Mouse (Mus musculus) heart, postnatal 0 days (tissue): ENCODE results near the gene Spsb1. TPM values are rescaled to one million over a fixed set of nuclear protein-coding genes. Genes with fewer than 3 reads are reported as not detected.

Source experiments
- ATAC-seq: fragments of 200-750 bp; cut with Nextera tagmentation; 2 replicates; pipeline ENCODE4 v1.8.0; 2017; ENCODE audit warnings: low read depth, moderate number of reproducible peaks, moderate library complexity; ENCODE audit not compliant: insufficient read depth
- DNase-seq: peaks from one replicate; pipeline ENCODE4 v3.0.0-alpha.2; 2016; ENCODE audit warnings: low spot score
- H3K27ac ChIP-seq: fragments of 300-500 bp; sonication (generic); 2 replicates; pipeline ENCODE4 v1.5.1; 2014; ENCODE audit warnings: low read depth, mild to moderate bottlenecking
- H3K27me3 ChIP-seq: fragments of 300-500 bp; sonication (generic); 2 replicates; pipeline ENCODE4 v1.6.1; 2014; ENCODE audit warnings: low read length, mixed read lengths; ENCODE audit not compliant: control insufficient read depth, insufficient read depth
- H3K36me3 ChIP-seq: fragments of 300-500 bp; sonication (generic); replicated peaks from 2 replicates; pipeline ENCODE4 v1.6.1; 2014; ENCODE audit warnings: low read length, mixed read lengths; ENCODE audit not compliant: control insufficient read depth, insufficient read depth
- H3K4me1 ChIP-seq: fragments of 300-500 bp; sonication (generic); 2 replicates; pipeline ENCODE4 v1.6.1; 2014; ENCODE audit warnings: antibody characterized with exemption; ENCODE audit not compliant: control insufficient read depth, insufficient read depth
- H3K4me2 ChIP-seq: fragments of 300-500 bp; sonication (generic); 2 replicates; pipeline ENCODE4 v1.6.1; 2014; ENCODE audit warnings: low read depth, mild to moderate bottlenecking, low read length, moderate library complexity
- H3K4me3 ChIP-seq: fragments of 300-500 bp; sonication (generic); 2 replicates; pipeline ENCODE4 v1.5.1; 2014; ENCODE audit warnings: low read depth, low read length
- H3K9ac ChIP-seq: fragments of 300-500 bp; sonication (generic); replicated peaks from 2 replicates; pipeline ENCODE4 v1.6.1; 2014; ENCODE audit warnings: low read depth, low read length, mixed read lengths
- H3K9me3 ChIP-seq: fragments of 300-500 bp; sonication (generic); replicated peaks from 2 replicates; pipeline ENCODE4 v1.6.1; 2016; ENCODE audit warnings: low read length; ENCODE audit not compliant: control insufficient read depth
- CTCF ChIP-seq: IDR thresholded peaks from 2 replicates; pipeline ENCODE4 v1.5.1; 2016; ENCODE audit warnings: antibody characterized with exemption, control low read depth, low read depth
- EP300 ChIP-seq: IDR thresholded peaks from 2 replicates; pipeline ENCODE4 v1.6.1; 2016; ENCODE audit warnings: antibody characterized with exemption, low read depth
- WGBS: fragments of 180-500 bp; shearing (Covaris S2); extraction: QIAGEN DNeasy Blood & Tissue Kit; methylation state at CpG from one replicate; pipeline ENCODE4 v1.1.7; 2014; 5-methylcytosine and 5-hydroxymethylcytosine counted together
- polyA plus RNA-seq: library from polyadenylated mRNA; unstranded; fragments of >200 nt; fragmentation: Nextera tagmentation; extraction: Ambion mirVana; gene quantifications from 2 replicates; pipeline ENCODE4 v1.2.1, GENCODE M21; 2015
- total RNA-seq: library from RNA; depleted of rRNA; stranded (reverse); fragments of >200 nt; gene quantifications from 2 replicates; pipeline ENCODE4 v1.2.3, GENCODE M21; 2014; ENCODE audit warnings: low replicate concordance

Spsb1 gene
- total and polyA plus RNA-seq, 2 experiments from 2014 or later, result 13.2 to 15.2 TPM

DNA sequence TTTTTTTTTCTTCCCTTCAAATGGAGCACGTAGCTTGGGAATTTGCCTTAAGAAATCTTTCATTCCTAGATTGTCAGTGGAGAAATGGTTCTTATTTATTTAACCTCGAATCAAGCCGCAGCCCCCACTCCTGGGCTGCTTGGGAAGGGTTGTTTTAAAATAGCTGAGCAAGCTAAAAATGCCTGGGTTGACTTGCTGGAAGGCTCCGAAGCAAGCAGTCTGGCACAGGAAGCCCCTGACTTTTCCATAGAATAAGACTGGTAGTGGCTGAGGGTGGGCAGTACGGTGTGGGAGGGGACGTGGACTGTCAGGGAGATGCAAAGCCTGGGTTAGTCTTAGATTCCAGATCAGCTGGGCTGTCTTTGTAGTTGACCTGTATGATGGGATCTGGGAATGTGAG is 94.5 kb downstream of the Spsb1 start:
- peaks cover 3% of the 10 kb centered on the region; the same call in 1 of the 2 replicates for H3K4me1 ChIP-seq
- H3K27ac ChIP-seq, result no peak overlapping the region
- H3K9ac ChIP-seq, result no peak overlapping the region
- TF ChIP-seq EP300, result no peak
- TF ChIP-seq CTCF, result no peak
- no peak overlapping the region for H3K4me3 ChIP-seq
- ATAC-seq (no peak), DNase-seq (no peak)
- 57% methylated on average over 6 of the region's 6 CpGs for WGBS
- no peaks in the 10 kb centered on the region for H3K9me3 ChIP-seq
- H3K36me3 ChIP-seq, result no peaks in the 10 kb centered on the region
- H3K27me3 ChIP-seq, result no peaks in the 10 kb centered on the region
- H3K4me2 ChIP-seq, result no peak overlapping the region

GRCm38 (mm10) chr4:149858584-149858983 is 96.3 kb downstream of the Spsb1 start:
- WGBS, result 58% methylated on average over 8 of the region's 8 CpGs

GRCm38 (mm10) chr4:149858097-149858496 is 96.7 kb downstream of the Spsb1 start:
- no peak overlapping the region for H3K4me2 ChIP-seq
- H3K4me1 ChIP-seq, result peaks cover 6% of the 10 kb centered on the region; the same call in 1 of the 2 replicates
- DNase-seq (no peak), ATAC-seq (no peak)
- H3K27me3 ChIP-seq, result no peaks in the 10 kb centered on the region
- no peak overlapping the region for H3K27ac ChIP-seq
- H3K4me3 ChIP-seq, result no peak overlapping the region
- WGBS, result 83% methylated on average over 6 of the region's 6 CpGs
- TF ChIP-seq CTCF (no peak), EP300 (no peak)
- no peak overlapping the region for H3K9ac ChIP-seq
- H3K9me3 ChIP-seq, result no peaks in the 10 kb centered on the region
- no peaks in the 10 kb centered on the region for H3K36me3 ChIP-seq

More at GRCm38 (mm10) chr4:149858584-149858983, 96.3 kb downstream of the Spsb1 start:
- Histone ChIP-seq H3K4me2 (no peak overlapping the region), H3K27ac (no peak overlapping the region), H3K9ac (no peak overlapping the region), H3K4me3 (no peak overlapping the region), H3K27me3 (no peaks in the 10 kb centered on the region), H3K36me3 (no peaks in the 10 kb centered on the region), H3K9me3 (no peaks in the 10 kb centered on the region), H3K4me1 (peaks cover 6% of the 10 kb centered on the region; the same call in 1 of the 2 replicates)
- ATAC-seq (no peak), DNase-seq (no peak)
- TF ChIP-seq EP300 (no peak), CTCF (no peak)

GRCm38 (mm10) chr4:149857688-149858087 is 97.2 kb downstream of the Spsb1 start:
- Histone ChIP-seq H3K4me1 (peaks cover 6% of the 10 kb centered on the region; the same call in 1 of the 2 replicates), H3K9ac (no peak overlapping the region), H3K4me2 (no peak overlapping the region), H3K27me3 (no peaks in the 10 kb centered on the region), H3K27ac (no peak overlapping the region), H3K4me3 (no peak overlapping the region), H3K9me3 (no peaks in the 10 kb centered on the region), H3K36me3 (no peaks in the 10 kb centered on the region)
- WGBS, result 67% methylated on average over 3 of the region's 3 CpGs
- ATAC-seq (no peak), DNase-seq (no peak)
- TF ChIP-seq CTCF, result no peak
- TF ChIP-seq EP300, result no peak

DNA sequence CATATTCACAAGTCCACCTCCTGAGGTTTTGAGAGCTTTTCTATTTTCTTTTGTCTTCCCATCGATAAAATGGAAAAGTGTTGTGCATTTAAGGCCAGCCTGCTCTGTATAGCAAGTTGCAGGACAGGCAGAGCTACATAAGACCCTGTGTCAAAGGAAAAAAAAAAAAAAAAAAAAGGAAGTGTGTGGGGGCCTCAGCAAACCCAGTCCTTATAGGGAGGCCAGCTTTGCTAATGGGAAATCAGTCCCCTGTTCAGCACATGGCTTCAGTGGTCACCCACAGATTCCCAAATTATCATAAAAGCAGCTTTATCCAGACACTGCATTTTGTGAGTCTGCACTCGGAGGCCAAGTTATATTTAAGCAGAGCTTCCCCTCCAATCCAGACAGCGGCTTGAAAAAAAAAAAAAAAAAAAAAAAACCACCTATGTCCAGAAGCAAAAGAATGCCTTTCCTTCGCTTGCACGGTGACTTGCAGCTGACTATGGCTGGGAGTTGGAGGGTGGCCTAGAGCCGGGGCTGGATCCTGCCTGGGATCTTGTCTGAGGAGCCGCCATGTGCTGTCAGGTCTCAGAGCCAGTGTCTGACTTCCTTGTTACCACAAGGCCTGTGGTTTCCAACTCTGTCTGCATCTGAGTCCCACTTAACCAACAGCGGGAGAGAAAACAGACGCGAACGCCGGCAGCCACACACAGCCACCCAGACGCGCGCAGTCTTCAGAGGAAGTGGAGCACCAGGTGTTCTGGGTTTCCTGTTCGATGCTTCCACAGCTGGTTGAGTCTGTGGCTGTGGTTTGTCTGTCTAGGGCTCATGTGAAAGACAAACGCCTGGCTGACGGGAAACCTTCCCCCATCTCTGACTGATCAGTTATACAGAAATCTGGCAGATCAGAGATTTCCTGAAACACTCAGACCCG is 98.7 kb downstream of the Spsb1 start:
- ATAC-seq (no peak), DNase-seq (no peak)
- WGBS, result 57% methylated on average over 19 of the region's 19 CpGs
- Histone ChIP-seq H3K36me3 (no peaks in the 10 kb centered on the region), H3K27me3 (no peaks in the 10 kb centered on the region), H3K4me1 (peaks cover 6% of the 10 kb centered on the region; the same call in 1 of the 2 replicates), H3K27ac (no peak overlapping the region), H3K9me3 (no peaks in the 10 kb centered on the region), H3K4me2 (no peak overlapping the region), H3K4me3 (no peak overlapping the region), H3K9ac (no peak overlapping the region)
- TF ChIP-seq EP300 (no peak), CTCF (no peak)
